Mouse (Mus musculus): Measurements from ENCODE around the gene Trabd2b.

DNA sequence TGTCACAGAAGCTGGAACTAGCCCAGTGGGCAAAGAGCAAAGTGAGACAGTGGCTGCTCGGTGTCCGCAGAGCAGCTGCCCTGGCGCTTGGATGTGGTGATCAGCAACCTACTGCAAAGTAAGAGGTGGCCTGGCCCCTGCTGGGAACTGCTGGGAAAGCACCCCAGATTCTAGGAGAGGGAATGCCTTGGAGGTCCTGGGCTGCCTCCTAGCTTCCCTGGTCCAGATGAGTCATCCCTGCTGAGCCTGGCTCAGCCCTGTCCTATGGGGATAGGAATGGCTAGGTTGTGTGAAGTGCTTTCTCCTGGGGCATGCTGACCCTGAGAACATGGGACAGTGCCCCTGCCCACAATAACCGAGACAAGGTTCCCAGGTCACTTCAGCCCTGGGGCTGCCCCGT, 65.6 kb downstream of the Trabd2b start:
- TF ChIP-seq POLR2A (IDR thresholded peaks at IDR 0.05; ENCODE audit: borderline replicate concordance, insufficient read depth, low read length) (no peak), CTCF (IDR thresholded peaks at IDR 0.05; ENCODE audit: borderline replicate concordance, insufficient read depth, low read depth, low read length) (no peak)
